ENCODE assay signal across 8 mouse cellular contexts in the genomic region with DNA sequence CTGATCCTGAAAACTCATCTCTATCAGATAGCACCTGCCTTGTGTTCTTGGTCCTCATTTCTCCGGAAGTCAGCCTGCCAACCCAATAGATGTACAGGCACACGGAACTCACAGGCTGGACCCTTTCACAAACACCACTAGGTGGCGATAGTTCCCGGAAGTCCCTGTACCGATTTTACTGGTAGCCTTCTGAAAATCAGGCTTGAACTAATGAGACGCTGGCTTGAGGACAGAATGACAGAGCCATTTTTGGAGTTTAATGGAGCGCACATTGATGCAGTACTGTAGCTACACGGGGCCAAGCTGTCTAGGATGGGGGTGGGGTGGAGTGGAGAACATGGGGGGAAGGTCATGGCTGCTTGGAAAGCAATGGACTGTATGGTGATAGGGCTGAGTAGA. TPM values are rescaled to one million over a fixed set of nuclear protein-coding genes. Genes with fewer than 3 reads are reported as not detected.
DNase-seq lines count a peak whose midpoint lies in the region; ATAC-seq and TF ChIP-seq lines count a peak whose summit lies in the region.

No protein-coding gene starts in this region.

- peak; percentile 76 for TF ChIP-seq CTCF in layer of hippocampus, adult 2 months (conservative IDR thresholded peaks at IDR 0.05)
- TF ChIP-seq CTCF in Patski (IDR thresholded peaks at IDR 0.05) = peak; percentile 50
- peak; percentile 83 for TF ChIP-seq CTCF in intestine, postnatal 0 days (IDR thresholded peaks at IDR 0.05; ENCODE audit: low read depth)

- H3K27ac ChIP-seq in layer of hippocampus, adult 2 months = no peak overlapping the region
- H3K27ac ChIP-seq in forebrain, embryonic 10.5 days = peak overlapping the region; percentile 73; the same call in 1 of the 2 replicates
- no peak overlapping the region for H3K27ac ChIP-seq in intestine, postnatal 0 days (ENCODE audit: low read depth, low read length)

- H3K36me3 ChIP-seq in forebrain, embryonic 10.5 days (replicated peaks) = no peaks in the 10 kb centered on the region
- no peaks in the 10 kb centered on the region for H3K36me3 ChIP-seq in intestine, postnatal 0 days (ENCODE audit: control insufficient read depth, insufficient read depth)

- H3K4me3 ChIP-seq in layer of hippocampus, adult 2 months = peak overlapping the region; percentile 22; the same call in 1 of the 2 replicates
- H3K4me3 ChIP-seq in forebrain, embryonic 10.5 days = peak overlapping the region; percentile 58
- H3K4me3 ChIP-seq in intestine, postnatal 0 days (ENCODE audit: low read depth, low read length) = peak overlapping the region; percentile 32

- no peak for ATAC-seq in Patski
- peak; percentile 66 for ATAC-seq in intestine, postnatal 0 days
- peak; percentile 85 for ATAC-seq in megakaryocyte-erythroid progenitor cell, adult 5-6 weeks (replicated peaks; ENCODE audit: low FRiP score, low TSS enrichment, poor library complexity, severe bottlenecking)

- H3K9me3 ChIP-seq in forebrain, embryonic 10.5 days = no peaks in the 10 kb centered on the region
- H3K9me3 ChIP-seq in intestine, postnatal 0 days (ENCODE audit: control insufficient read depth) = no peaks in the 10 kb centered on the region

- POLR2A ChIA-PET in Patski (lab: Charles Lee) = interaction anchor here (0.6 kb wide), 1 partner anchor 37 kb away, joined by 3 read pairs; no protein-coding TSS in a partner anchor

- H3K4me2 ChIP-seq in intestine, postnatal 0 days (replicated peaks; ENCODE audit: low read depth) = peak overlapping the region; percentile 71

- H3K4me1 ChIP-seq in forebrain, embryonic 10.5 days = peaks cover 21% of the 10 kb centered on the region
- H3K4me1 ChIP-seq in intestine, postnatal 0 days (replicated peaks; ENCODE audit: control insufficient read depth, insufficient read depth, low read length) = no peaks in the 10 kb centered on the region

- H3K27me3 ChIP-seq in Patski = no peaks in the 10 kb centered on the region
- peaks cover 16% of the 10 kb centered on the region; the same call in 1 of the 2 replicates for H3K27me3 ChIP-seq in forebrain, embryonic 10.5 days (ENCODE audit: poor library complexity, severe bottlenecking)
- H3K27me3 ChIP-seq in intestine, postnatal 0 days (replicated peaks; ENCODE audit: control insufficient read depth, insufficient read depth, low read length) = no peaks in the 10 kb centered on the region

- CTCF ChIA-PET in Patski (lab: Charles Lee) = interaction anchor here (1.7 kb wide), 1 partner anchor 11 kb away, joined by 10 read pairs; no protein-coding TSS in a partner anchor

- in situ Hi-C loops in Patski (cut with MboI; ENCODE audit: low pct_unique_long_range_greater_than_20kb) = loop anchor here (25.0 kb wide), 1 partner anchor 1101 kb away; a partner anchor contains a TSS

- H3K9ac ChIP-seq in intestine, postnatal 0 days (ENCODE audit: low read depth, low read length) = no peak overlapping the region

- DNase-seq in layer of hippocampus, adult 2 months (ENCODE audit: low spot score in 2 of 2) = peak in 1 of 2 experiments; percentile 51
- no peak for DNase-seq in layer of hippocampus, postnatal 36 days
- no peak for DNase-seq in Patski (ENCODE audit: low read depth, low spot score)
- peak; percentile 76 for DNase-seq in forebrain, embryonic 10.5 days (ENCODE audit: extremely low spot score, low spot score)
- DNase-seq in thymus, postnatal 14 days = peak; percentile 49
- DNase-seq in layer of hippocampus, adult 9-11 months = no peak

- WGBS in forebrain, embryonic 10.5 days = 5% methylated on average over 8 of the region's 8 CpGs
- 9% methylated on average over 8 of the region's 8 CpGs for WGBS in intestine, postnatal 0 days

RNA-seq across cellular contexts. Expression of a gene that starts 18.5 kb away (rescaled TPM):
- total RNA-seq in layer of hippocampus, adult 2 months (2021) = under 1 TPM; 0.42 to 0.54 TPM
- total RNA-seq in layer of hippocampus, postnatal 36 days (2021) = under 1 TPM; 0.33 to 0.40 TPM
- polyA plus RNA-seq in Patski (2021) = 0.05 TPM
- 0.76 and 1.1 TPM in 2 replicates for polyA plus RNA-seq in forebrain, embryonic 10.5 days (2016; fragmentation: Nextera tagmentation; extraction: Ambion mirVana)
- polyA plus RNA-seq in intestine, postnatal 0 days (2015; fragmentation: Nextera tagmentation; extraction: Ambion mirVana) = 0.08 and 0.12 TPM in 2 replicates
- 0.28 TPM in 1 of 2 replicates, not detected in the other for total RNA-seq in megakaryocyte-erythroid progenitor cell, adult 5-6 weeks (2014; fragmentation: Nextera tagmentation)
- total RNA-seq in megakaryocyte-erythroid progenitor cell, adult 5-6 weeks (2017) = not detected in 2 replicates

RNA-seq across cellular contexts. Expression of a gene that starts 32.1 kb away (rescaled TPM):
- total RNA-seq in layer of hippocampus, adult 2 months (2021) = 1 to 10 TPM; 8.1 to 10.0 TPM
- total RNA-seq in layer of hippocampus, postnatal 36 days (2021) = 1 to 10 TPM; 7.9 to 9.0 TPM
- 20.2 TPM for polyA plus RNA-seq in Patski (2021)
- polyA plus RNA-seq in forebrain, embryonic 10.5 days (2016; fragmentation: Nextera tagmentation; extraction: Ambion mirVana) = 7.5 and 8.6 TPM in 2 replicates
- 9.9 and 10.3 TPM in 2 replicates for polyA plus RNA-seq in intestine, postnatal 0 days (2015; fragmentation: Nextera tagmentation; extraction: Ambion mirVana)
- total RNA-seq in megakaryocyte-erythroid progenitor cell, adult 5-6 weeks (2014; fragmentation: Nextera tagmentation) = 7.7 and 14.0 TPM in 2 replicates
- total RNA-seq in megakaryocyte-erythroid progenitor cell, adult 5-6 weeks (2017) = 3.9 and 9.6 TPM in 2 replicates

Comparison
In these comparisons a context has a peak if more than half of its experiments do, and no peak if none do; other contexts are left out.
1. DNase-seq: peak in forebrain, embryonic 10.5 days (single experiment) and thymus, postnatal 14 days (single experiment); none in layer of hippocampus, postnatal 36 days (0 of 2), Patski (single experiment) and layer of hippocampus, adult 9-11 months (single experiment).
2. Peak in every context shown above with its lines, with median percentiles within 50 percentile points of each other: H3K4me3 ChIP-seq and CTCF ChIP-seq.